Mouse (Mus musculus): ENCODE measurements at regions not wholly inside any gene's neighbourhood (a gene's known extent, or its start where the extent isn't known, plus 50 kb on each side); places are given as distances from the start of the nearest gene placed in this dataset.

DNA sequence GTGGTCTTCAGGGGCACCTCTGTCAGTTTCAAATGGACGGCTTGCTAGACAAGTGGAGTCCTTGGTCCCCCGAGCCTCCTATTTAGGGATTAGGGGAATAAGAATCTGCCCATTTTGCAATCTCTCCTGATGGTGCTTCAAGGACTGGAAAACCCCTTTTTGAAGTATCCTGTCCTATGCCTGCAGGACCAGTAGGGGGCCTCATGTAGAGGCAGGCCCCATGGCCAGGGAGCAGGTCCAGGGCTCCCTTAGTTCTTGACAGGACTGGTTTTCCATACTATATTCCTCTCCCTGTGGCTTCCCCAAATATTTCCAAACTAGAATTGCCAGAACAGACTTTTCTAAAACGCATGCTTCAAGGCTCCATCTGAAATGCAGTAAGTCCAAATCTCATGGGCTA is 332.6 kb downstream of the Fut8 start:
- TF ChIP-seq EP300 (IDR thresholded peaks at IDR 0.05; ENCODE audit: insufficient read depth, low read depth, low read length) = no peak
- no peak for TF ChIP-seq POLR2A (IDR thresholded peaks at IDR 0.05; ENCODE audit: insufficient read depth, low read depth, low read length)

Data from heart, adult 2 months (tissue).